Mouse (Mus musculus): ENCODE measurements around the gene Olfr507. TPM values are rescaled to one million over a fixed set of nuclear protein-coding genes. Genes with fewer than 3 reads are reported as not detected.
"Not testable (repeated sequence)": the region's sequence is repeated elsewhere in the genome, so short reads cannot be mapped to it uniquely, and the experiment has no call there.

Olfr507 gene
- not detected in 2 replicates for polyA plus RNA-seq (2014; fragmentation: Nextera tagmentation; extraction: Ambion mirVana)

- WGBS, result 64% methylated on average over 2 of the region's 2 CpGs
- Histone ChIP-seq H3K9ac (ENCODE audit: low read length) (no peak within 1 kb of the TSS), H3K27me3 (ENCODE audit: control insufficient read depth, insufficient read depth, low read length) (no peaks in the 10 kb centered on the region), H3K4me2 (ENCODE audit: low read length) (no peak within 1 kb of the TSS), H3K4me3 (ENCODE audit: control insufficient read depth in 1 of 2, insufficient read depth in 1 of 2, low read depth in 1 of 2, low read length in 2 of 2) (no peak within 1 kb of the TSS), H3K9me3 (ENCODE audit: control insufficient read depth, low read length) (no peaks in the 10 kb centered on the region), H3K27ac (replicated peaks in 1 of 2; ENCODE audit: control insufficient read depth in 1 of 2, insufficient read depth in 1 of 2, low read depth in 2 of 2, low read length in 2 of 2) (no peak within 1 kb of the TSS), H3K36me3 (ENCODE audit: control insufficient read depth, insufficient read depth, low read length) (no peaks in the 10 kb centered on the region), H3K4me1 (ENCODE audit: control insufficient read depth in 2 of 2, insufficient read depth in 2 of 2, low read length in 2 of 2) (no peaks in the 10 kb centered on the region)
- ATAC-seq (ENCODE audit: insufficient number of reproducible peaks, insufficient read depth, low FRiP score, low read depth), result no peak
Measured at GRCm38 (mm10) chr7:108621514-108621913, at the start of gene Olfr507. Gene Olfr507 (plus strand): TSS chr7:108621814.

GRCm38 (mm10) chr7:108589797-108590196, 31.8 kb upstream of the Olfr507 start:
- H3K9ac ChIP-seq (ENCODE audit: low read length), result no peak overlapping the region
- 0 out of 2 replicates have a peak, but pooled peaks have one; percentile 13 for ATAC-seq (ENCODE audit: insufficient number of reproducible peaks, insufficient read depth, low FRiP score, low read depth)
- no peak overlapping the region for H3K4me2 ChIP-seq (ENCODE audit: low read length)
- no peaks in the 10 kb centered on the region for H3K36me3 ChIP-seq (ENCODE audit: control insufficient read depth, insufficient read depth, low read length)
- no peak overlapping the region for H3K4me3 ChIP-seq (ENCODE audit: control insufficient read depth in 1 of 2, insufficient read depth in 1 of 2, low read depth in 1 of 2, low read length in 2 of 2)
- no peaks in the 10 kb centered on the region for H3K4me1 ChIP-seq (ENCODE audit: control insufficient read depth in 2 of 2, insufficient read depth in 2 of 2, low read length in 2 of 2)
- no peaks in the 10 kb centered on the region; the same call in 1 of the 2 replicates for H3K9me3 ChIP-seq (ENCODE audit: control insufficient read depth, low read length)
- H3K27me3 ChIP-seq (ENCODE audit: control insufficient read depth, insufficient read depth, low read length), result no peaks in the 10 kb centered on the region
- 88% methylated on average over 1 of the region's 1 CpGs for WGBS
- no peak overlapping the region for H3K27ac ChIP-seq (replicated peaks in 1 of 2; ENCODE audit: control insufficient read depth in 1 of 2, insufficient read depth in 1 of 2, low read depth in 2 of 2, low read length in 2 of 2)

GRCm38 (mm10) chr7:108601916-108602315, 19.7 kb upstream of the Olfr507 start:
- not testable (repeated sequence) for H3K4me1 ChIP-seq (ENCODE audit: control insufficient read depth in 2 of 2, insufficient read depth in 2 of 2, low read length in 2 of 2); H3K36me3 ChIP-seq (ENCODE audit: control insufficient read depth, insufficient read depth, low read length); H3K9me3 ChIP-seq (ENCODE audit: control insufficient read depth, low read length); H3K27ac ChIP-seq (replicated peaks in 1 of 2; ENCODE audit: control insufficient read depth in 1 of 2, insufficient read depth in 1 of 2, low read depth in 2 of 2, low read length in 2 of 2); H3K27me3 ChIP-seq (ENCODE audit: control insufficient read depth, insufficient read depth, low read length); H3K9ac ChIP-seq (ENCODE audit: low read length); H3K4me2 ChIP-seq (ENCODE audit: low read length); H3K4me3 ChIP-seq (ENCODE audit: control insufficient read depth in 1 of 2, insufficient read depth in 1 of 2, low read depth in 1 of 2, low read length in 2 of 2); ATAC-seq (ENCODE audit: insufficient number of reproducible peaks, insufficient read depth, low FRiP score, low read depth)
- 72% methylated on average over 3 of the region's 3 CpGs for WGBS

GRCm38 (mm10) chr7:108610487-108610886, 11.1 kb upstream of the Olfr507 start, which contains the start of gene Olfr506:
Gene Olfr506 (plus strand): TSS chr7:108610787.
- no peak for ATAC-seq (ENCODE audit: insufficient number of reproducible peaks, insufficient read depth, low FRiP score, low read depth)
- H3K27ac ChIP-seq (replicated peaks in 1 of 2; ENCODE audit: control insufficient read depth in 1 of 2, insufficient read depth in 1 of 2, low read depth in 2 of 2, low read length in 2 of 2), result no peak within 1 kb of the TSS

GRCm38 (mm10) chr7:108614110-108614509, 7.5 kb upstream of the Olfr507 start:
- 68% methylated on average over 2 of the region's 2 CpGs for WGBS
- no peak overlapping the region for H3K4me3 ChIP-seq (ENCODE audit: control insufficient read depth in 1 of 2, insufficient read depth in 1 of 2, low read depth in 1 of 2, low read length in 2 of 2)

More at GRCm38 (mm10) chr7:108610487-108610886, 11.1 kb upstream of the Olfr507 start, which contains the start of gene Olfr506:
- no peak within 1 kb of the TSS for H3K4me3 ChIP-seq (ENCODE audit: control insufficient read depth in 1 of 2, insufficient read depth in 1 of 2, low read depth in 1 of 2, low read length in 2 of 2)
- no peak within 1 kb of the TSS for H3K9ac ChIP-seq (ENCODE audit: low read length)
- no peak within 1 kb of the TSS for H3K4me2 ChIP-seq (ENCODE audit: low read length)
- H3K9me3 ChIP-seq (ENCODE audit: control insufficient read depth, low read length), result no peaks in the 10 kb centered on the region
- H3K27me3 ChIP-seq (ENCODE audit: control insufficient read depth, insufficient read depth, low read length), result no peaks in the 10 kb centered on the region
- no peaks in the 10 kb centered on the region for H3K36me3 ChIP-seq (ENCODE audit: control insufficient read depth, insufficient read depth, low read length)
- no peaks in the 10 kb centered on the region for H3K4me1 ChIP-seq (ENCODE audit: control insufficient read depth in 2 of 2, insufficient read depth in 2 of 2, low read length in 2 of 2)

GRCm38 (mm10) chr7:108616781-108617180, 4.8 kb upstream of the Olfr507 start:
- H3K9me3 ChIP-seq (ENCODE audit: control insufficient read depth, low read length); H3K9ac ChIP-seq (ENCODE audit: low read length); H3K4me1 ChIP-seq (ENCODE audit: control insufficient read depth in 2 of 2, insufficient read depth in 2 of 2, low read length in 2 of 2); H3K36me3 ChIP-seq (ENCODE audit: control insufficient read depth, insufficient read depth, low read length); H3K4me2 ChIP-seq (ENCODE audit: low read length); H3K27me3 ChIP-seq (ENCODE audit: control insufficient read depth, insufficient read depth, low read length); H3K27ac ChIP-seq (replicated peaks in 1 of 2; ENCODE audit: control insufficient read depth in 1 of 2, insufficient read depth in 1 of 2, low read depth in 2 of 2, low read length in 2 of 2); ATAC-seq (ENCODE audit: insufficient number of reproducible peaks, insufficient read depth, low FRiP score, low read depth); H3K4me3 ChIP-seq (ENCODE audit: control insufficient read depth in 1 of 2, insufficient read depth in 1 of 2, low read depth in 1 of 2, low read length in 2 of 2): not testable (repeated sequence)
- 58% methylated on average over 3 of the region's 3 CpGs for WGBS

More at GRCm38 (mm10) chr7:108614110-108614509, 7.5 kb upstream of the Olfr507 start:
- Histone ChIP-seq H3K36me3 (ENCODE audit: control insufficient read depth, insufficient read depth, low read length) (no peaks in the 10 kb centered on the region), H3K27ac (replicated peaks in 1 of 2; ENCODE audit: control insufficient read depth in 1 of 2, insufficient read depth in 1 of 2, low read depth in 2 of 2, low read length in 2 of 2) (no peak overlapping the region), H3K4me1 (ENCODE audit: control insufficient read depth in 2 of 2, insufficient read depth in 2 of 2, low read length in 2 of 2) (no peaks in the 10 kb centered on the region), H3K9me3 (ENCODE audit: control insufficient read depth, low read length) (no peaks in the 10 kb centered on the region), H3K4me2 (ENCODE audit: low read length) (no peak overlapping the region), H3K9ac (ENCODE audit: low read length) (no peak overlapping the region), H3K27me3 (ENCODE audit: control insufficient read depth, insufficient read depth, low read length) (no peaks in the 10 kb centered on the region)
- no peak for ATAC-seq (ENCODE audit: insufficient number of reproducible peaks, insufficient read depth, low FRiP score, low read depth)

- Histone ChIP-seq H3K4me2 (ENCODE audit: low read length) (no peak within 1 kb of the TSS), H3K9me3 (ENCODE audit: control insufficient read depth, low read length) (no peaks in the 10 kb centered on the region), H3K36me3 (ENCODE audit: control insufficient read depth, insufficient read depth, low read length) (no peaks in the 10 kb centered on the region), H3K27me3 (ENCODE audit: control insufficient read depth, insufficient read depth, low read length) (no peaks in the 10 kb centered on the region), H3K9ac (ENCODE audit: low read length) (no peak within 1 kb of the TSS), H3K4me3 (ENCODE audit: control insufficient read depth in 1 of 2, insufficient read depth in 1 of 2, low read depth in 1 of 2, low read length in 2 of 2) (no peak within 1 kb of the TSS), H3K27ac (replicated peaks in 1 of 2; ENCODE audit: control insufficient read depth in 1 of 2, insufficient read depth in 1 of 2, low read depth in 2 of 2, low read length in 2 of 2) (no peak within 1 kb of the TSS), H3K4me1 (ENCODE audit: control insufficient read depth in 2 of 2, insufficient read depth in 2 of 2, low read length in 2 of 2) (no peaks in the 10 kb centered on the region)
- ATAC-seq (ENCODE audit: insufficient number of reproducible peaks, insufficient read depth, low FRiP score, low read depth), result no peak
- 73% methylated on average over 3 of the region's 3 CpGs for WGBS
Measured at GRCm38 (mm10) chr7:108629694-108630093, 8.1 kb downstream of the Olfr507 start, which contains the start of gene Olfr508. Gene Olfr508 (plus strand): TSS chr7:108629994.

GRCm38 (mm10) chr7:108651806-108652205, 30.2 kb downstream of the Olfr507 start, which contains the start of gene Olfr509:
Gene Olfr509 (minus strand): TSS chr7:108651906.
- ATAC-seq (ENCODE audit: insufficient number of reproducible peaks, insufficient read depth, low FRiP score, low read depth), result no peak
- H3K9ac ChIP-seq (ENCODE audit: low read length), result no peak within 1 kb of the TSS
- no peaks in the 10 kb centered on the region for H3K9me3 ChIP-seq (ENCODE audit: control insufficient read depth, low read length)
- H3K36me3 ChIP-seq (ENCODE audit: control insufficient read depth, insufficient read depth, low read length), result no peaks in the 10 kb centered on the region
- no peaks in the 10 kb centered on the region for H3K27me3 ChIP-seq (ENCODE audit: control insufficient read depth, insufficient read depth, low read length)
- no peak within 1 kb of the TSS for H3K4me3 ChIP-seq (ENCODE audit: control insufficient read depth in 1 of 2, insufficient read depth in 1 of 2, low read depth in 1 of 2, low read length in 2 of 2)
- H3K4me2 ChIP-seq (ENCODE audit: low read length), result no peak within 1 kb of the TSS
- H3K27ac ChIP-seq (replicated peaks in 1 of 2; ENCODE audit: control insufficient read depth in 1 of 2, insufficient read depth in 1 of 2, low read depth in 2 of 2, low read length in 2 of 2), result no peak within 1 kb of the TSS
- no peaks in the 10 kb centered on the region for H3K4me1 ChIP-seq (ENCODE audit: control insufficient read depth in 2 of 2, insufficient read depth in 2 of 2, low read length in 2 of 2)
